Mouse (Mus musculus): ENCODE data around the gene Ppp1r14c. TPM values are rescaled to one million over a fixed set of nuclear protein-coding genes. Genes with fewer than 3 reads are reported as not detected.
"Not testable (repeated sequence)": the region's sequence is repeated elsewhere in the genome, so short reads cannot be mapped to it uniquely, and the experiment has no call there.

Ppp1r14c gene
- polyA plus RNA-seq, 1 experiment from 2014 or later: 302 TPM

DNA sequence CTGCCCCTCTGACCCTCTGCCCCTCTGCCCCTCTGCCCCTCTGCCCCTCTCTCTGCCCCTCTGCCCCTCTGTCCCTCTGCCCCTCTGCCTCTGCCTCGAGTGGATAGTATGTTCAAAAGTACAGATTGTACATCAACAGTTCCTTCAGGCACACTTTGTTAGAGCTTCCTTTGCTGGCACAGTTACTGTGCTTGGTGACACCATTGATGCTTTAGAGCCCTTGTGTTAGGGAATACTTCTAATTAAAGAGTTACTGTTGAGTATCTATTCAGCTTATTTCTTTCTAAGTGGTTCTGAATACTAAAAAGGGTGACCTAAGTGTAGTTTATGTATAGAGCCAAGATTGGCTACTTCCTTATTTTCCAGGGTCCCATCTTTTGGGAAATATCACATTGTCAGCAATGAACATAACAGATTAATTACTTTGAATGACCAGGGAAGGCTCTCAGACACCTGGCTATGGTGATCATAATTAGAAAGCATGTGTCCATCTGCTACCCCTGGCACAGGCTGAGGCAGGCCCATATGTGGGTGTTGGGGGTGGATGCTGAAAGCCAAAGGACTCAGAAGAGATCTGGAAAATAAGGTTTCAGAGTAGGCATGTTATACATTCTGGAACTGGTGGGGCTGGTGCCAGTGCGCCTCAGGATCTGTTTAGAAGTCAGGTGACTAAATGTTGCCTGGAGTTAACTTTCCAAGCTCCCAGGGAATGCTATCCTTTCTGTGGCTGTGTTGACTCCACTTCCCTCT is 75.0 kb downstream of the Ppp1r14c start:
- H3K36me3 ChIP-seq (ENCODE audit: control insufficient read depth, insufficient read depth): peaks cover 18% of the 10 kb centered on the region
- ATAC-seq (replicated peaks; ENCODE audit: extremely low read depth, insufficient read depth, low FRiP score): no peak
- no peak overlapping the region for H3K27ac ChIP-seq (ENCODE audit: low read length)
- no peak overlapping the region for H3K9ac ChIP-seq (ENCODE audit: low read length)
- WGBS: 56% methylated on average over 2 of the region's 2 CpGs
- 0 out of 2 replicates have a peak, but pooled peaks cover 3% of the 10 kb centered on the region for H3K4me1 ChIP-seq (ENCODE audit: control insufficient read depth, insufficient read depth, low read length)
- no peaks in the 10 kb centered on the region for H3K27me3 ChIP-seq (ENCODE audit: control insufficient read depth, insufficient read depth, low read length)
- no peaks in the 10 kb centered on the region for H3K9me3 ChIP-seq (replicated peaks; ENCODE audit: control insufficient read depth, low read length)
- H3K4me2 ChIP-seq (ENCODE audit: low read depth, low read length): no peak overlapping the region
- no peak overlapping the region for H3K4me3 ChIP-seq (ENCODE audit: low read length)

DNA sequence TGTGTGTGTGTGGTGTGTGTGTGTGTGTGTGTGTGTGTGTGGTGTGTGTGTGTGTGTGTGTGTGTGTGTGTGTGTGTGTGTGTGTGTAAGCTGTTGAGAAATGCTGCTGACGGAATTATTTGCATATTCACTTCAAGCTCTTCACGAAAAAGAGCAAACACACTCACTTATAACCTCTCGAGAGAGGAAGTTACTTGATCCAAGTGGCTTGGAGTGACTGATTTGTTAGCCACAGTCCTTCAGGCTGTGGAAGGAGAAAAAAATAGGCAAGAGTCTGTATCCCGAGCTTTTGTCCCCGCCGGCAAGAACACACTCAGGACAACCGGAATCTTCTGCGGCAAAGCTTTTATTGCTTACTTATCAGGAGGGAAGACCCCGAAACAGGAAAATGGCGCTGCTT is 80.9 kb downstream of the Ppp1r14c start:
- H3K4me3 ChIP-seq (ENCODE audit: low read length); H3K27ac ChIP-seq (ENCODE audit: low read length); H3K9ac ChIP-seq (ENCODE audit: low read length); H3K9me3 ChIP-seq (replicated peaks; ENCODE audit: control insufficient read depth, low read length); ATAC-seq (replicated peaks; ENCODE audit: extremely low read depth, insufficient read depth, low FRiP score); H3K4me2 ChIP-seq (ENCODE audit: low read depth, low read length); H3K27me3 ChIP-seq (ENCODE audit: control insufficient read depth, insufficient read depth, low read length): not testable (repeated sequence)
- peaks cover 12% of the 10 kb centered on the region for H3K36me3 ChIP-seq (ENCODE audit: control insufficient read depth, insufficient read depth)
- 82% methylated on average over 10 of the region's 10 CpGs for WGBS
- peaks cover 12% of the 10 kb centered on the region; the same call in 1 of the 2 replicates for H3K4me1 ChIP-seq (ENCODE audit: control insufficient read depth, insufficient read depth, low read length)

DNA sequence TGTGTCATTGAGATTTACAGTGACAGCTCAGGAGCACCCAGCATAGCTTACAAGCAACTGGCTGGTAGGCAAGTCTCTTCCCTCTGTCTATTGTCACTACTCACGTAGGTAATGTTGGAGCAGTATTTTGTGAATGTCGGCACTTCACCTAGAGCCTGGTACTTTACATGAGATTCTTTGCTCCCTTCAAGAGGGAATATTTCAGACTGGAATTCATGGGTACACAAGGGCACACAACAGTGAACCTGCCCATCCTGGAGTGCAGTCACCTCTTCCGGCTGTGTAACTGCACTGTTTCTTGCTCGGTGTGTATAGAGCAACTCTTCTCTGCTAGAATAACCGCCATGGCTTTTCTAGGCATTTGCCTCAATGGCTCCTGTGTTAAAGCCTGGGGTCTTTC is 82.8 kb downstream of the Ppp1r14c start:
- peaks cover 12% of the 10 kb centered on the region; the same call in 1 of the 2 replicates for H3K4me1 ChIP-seq (ENCODE audit: control insufficient read depth, insufficient read depth, low read length)
- H3K9ac ChIP-seq (ENCODE audit: low read length): no peak overlapping the region
- H3K9me3 ChIP-seq (replicated peaks; ENCODE audit: control insufficient read depth, low read length): no peaks in the 10 kb centered on the region
- 0 out of 2 replicates have a peak, but pooled peaks cover 3% of the 10 kb centered on the region for H3K36me3 ChIP-seq (ENCODE audit: control insufficient read depth, insufficient read depth)
- no peaks in the 10 kb centered on the region for H3K27me3 ChIP-seq (ENCODE audit: control insufficient read depth, insufficient read depth, low read length)
- no peak for ATAC-seq (replicated peaks; ENCODE audit: extremely low read depth, insufficient read depth, low FRiP score)
- H3K27ac ChIP-seq (ENCODE audit: low read length): no peak overlapping the region
- 65% methylated on average over 5 of the region's 5 CpGs for WGBS
- H3K4me3 ChIP-seq (ENCODE audit: low read length): no peak overlapping the region
- no peak overlapping the region for H3K4me2 ChIP-seq (ENCODE audit: low read depth, low read length)

DNA sequence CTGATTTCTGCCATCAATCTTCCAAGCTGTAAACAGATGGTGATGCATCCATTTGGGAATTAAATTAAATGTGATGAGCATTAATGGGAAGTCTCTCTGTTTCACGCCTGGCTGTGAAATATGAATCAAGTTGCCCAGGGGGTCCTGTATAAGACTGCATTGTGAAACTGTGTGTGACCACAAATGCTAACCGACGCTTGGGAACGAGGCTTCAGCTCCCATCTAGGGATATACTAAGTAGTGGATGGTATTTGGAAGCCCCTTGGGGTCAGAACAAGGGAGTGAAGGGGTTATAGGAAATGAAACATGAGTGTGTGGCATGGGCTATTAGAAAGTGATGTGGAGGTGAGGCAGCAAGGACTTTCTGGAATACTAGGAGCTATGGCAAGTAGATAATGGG is 86.1 kb downstream of the Ppp1r14c start:
- no peaks in the 10 kb centered on the region for H3K9me3 ChIP-seq (replicated peaks; ENCODE audit: control insufficient read depth, low read length)
- H3K9ac ChIP-seq (ENCODE audit: low read length): no peak overlapping the region
- no peak overlapping the region for H3K27ac ChIP-seq (ENCODE audit: low read length)
- no peak overlapping the region for H3K4me2 ChIP-seq (ENCODE audit: low read depth, low read length)
- H3K36me3 ChIP-seq (ENCODE audit: control insufficient read depth, insufficient read depth): peaks cover 7% of the 10 kb centered on the region; the same call in 1 of the 2 replicates
- H3K27me3 ChIP-seq (ENCODE audit: control insufficient read depth, insufficient read depth, low read length): no peaks in the 10 kb centered on the region
- peaks cover 10% of the 10 kb centered on the region; the same call in 1 of the 2 replicates for H3K4me1 ChIP-seq (ENCODE audit: control insufficient read depth, insufficient read depth, low read length)
- WGBS: 88% methylated on average over 4 of the region's 4 CpGs
- no peak overlapping the region for H3K4me3 ChIP-seq (ENCODE audit: low read length)
- ATAC-seq (replicated peaks; ENCODE audit: extremely low read depth, insufficient read depth, low FRiP score): no peak

DNA sequence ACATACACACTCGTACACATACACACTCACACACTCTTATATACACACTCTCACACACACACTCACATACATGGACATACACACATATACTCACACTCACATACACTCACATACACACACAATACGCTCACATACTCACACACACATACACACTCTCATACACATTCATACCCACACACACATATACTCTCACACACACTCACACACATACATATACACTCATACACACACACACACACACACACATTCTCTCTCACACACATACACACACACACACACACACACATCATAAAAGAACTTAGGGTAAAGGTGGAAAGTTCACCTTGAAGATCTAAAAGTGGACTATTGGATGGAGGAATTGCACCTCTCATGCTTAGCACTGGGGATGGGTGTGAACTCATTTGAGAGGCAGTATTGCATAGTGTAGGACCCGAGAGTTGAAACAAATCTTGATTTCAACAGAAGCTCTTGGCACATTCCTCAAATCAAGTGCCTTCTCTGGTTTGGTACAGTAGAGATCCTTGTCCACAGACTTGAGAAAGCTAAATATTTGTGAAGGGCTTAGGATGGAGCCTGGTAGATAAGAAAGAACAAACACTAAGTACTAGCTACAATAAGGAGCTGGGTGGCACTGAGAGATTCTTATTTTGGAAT is 87.1 kb downstream of the Ppp1r14c start:
- Histone ChIP-seq H3K27me3 (ENCODE audit: control insufficient read depth, insufficient read depth, low read length) (no peaks in the 10 kb centered on the region), H3K36me3 (ENCODE audit: control insufficient read depth, insufficient read depth) (peaks cover 4% of the 10 kb centered on the region; the same call in 1 of the 2 replicates), H3K27ac (ENCODE audit: low read length) (no peak overlapping the region), H3K9ac (ENCODE audit: low read length) (no peak overlapping the region), H3K9me3 (replicated peaks; ENCODE audit: control insufficient read depth, low read length) (no peaks in the 10 kb centered on the region), H3K4me2 (ENCODE audit: low read depth, low read length) (no peak overlapping the region), H3K4me3 (ENCODE audit: low read length) (no peak overlapping the region), H3K4me1 (ENCODE audit: control insufficient read depth, insufficient read depth, low read length) (peaks cover 7% of the 10 kb centered on the region; the same call in 1 of the 2 replicates)
- 69% methylated on average over 3 of the region's 3 CpGs for WGBS
- ATAC-seq (replicated peaks; ENCODE audit: extremely low read depth, insufficient read depth, low FRiP score): no peak

DNA sequence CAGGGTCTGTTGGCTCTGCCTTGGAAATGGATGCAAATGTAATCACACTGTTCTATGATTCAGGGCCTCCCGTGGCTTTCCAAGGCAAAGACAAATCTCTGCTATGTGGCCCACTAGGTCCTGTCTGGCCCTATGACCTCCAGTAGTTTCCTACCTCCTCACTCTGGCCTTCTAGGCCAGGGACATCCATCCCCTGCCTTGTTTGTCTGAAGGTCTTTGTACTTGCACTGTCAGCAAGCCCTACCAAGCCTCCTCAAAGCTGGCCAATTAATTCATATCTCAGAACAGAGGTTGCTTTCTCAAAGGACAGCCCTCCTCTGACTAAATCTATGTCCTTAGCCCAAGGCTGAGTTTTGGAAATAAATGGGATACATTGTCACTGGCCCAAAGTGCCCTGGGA is 92.8 kb downstream of the Ppp1r14c start:
- no peak overlapping the region for H3K4me2 ChIP-seq (ENCODE audit: low read depth, low read length)
- no peak overlapping the region for H3K27ac ChIP-seq (ENCODE audit: low read length)
- 0 out of 2 replicates have a peak, but pooled peaks cover 2% of the 10 kb centered on the region for H3K4me1 ChIP-seq (ENCODE audit: control insufficient read depth, insufficient read depth, low read length)
- H3K36me3 ChIP-seq (ENCODE audit: control insufficient read depth, insufficient read depth): peaks cover 4% of the 10 kb centered on the region; the same call in 1 of the 2 replicates
- H3K9me3 ChIP-seq (replicated peaks; ENCODE audit: control insufficient read depth, low read length): no peaks in the 10 kb centered on the region
- H3K27me3 ChIP-seq (ENCODE audit: control insufficient read depth, insufficient read depth, low read length): no peaks in the 10 kb centered on the region
- no peak for ATAC-seq (replicated peaks; ENCODE audit: extremely low read depth, insufficient read depth, low FRiP score)
- 77% methylated on average over 1 of the region's 1 CpGs for WGBS
- no peak overlapping the region for H3K9ac ChIP-seq (ENCODE audit: low read length)
- H3K4me3 ChIP-seq (ENCODE audit: low read length): no peak overlapping the region

DNA sequence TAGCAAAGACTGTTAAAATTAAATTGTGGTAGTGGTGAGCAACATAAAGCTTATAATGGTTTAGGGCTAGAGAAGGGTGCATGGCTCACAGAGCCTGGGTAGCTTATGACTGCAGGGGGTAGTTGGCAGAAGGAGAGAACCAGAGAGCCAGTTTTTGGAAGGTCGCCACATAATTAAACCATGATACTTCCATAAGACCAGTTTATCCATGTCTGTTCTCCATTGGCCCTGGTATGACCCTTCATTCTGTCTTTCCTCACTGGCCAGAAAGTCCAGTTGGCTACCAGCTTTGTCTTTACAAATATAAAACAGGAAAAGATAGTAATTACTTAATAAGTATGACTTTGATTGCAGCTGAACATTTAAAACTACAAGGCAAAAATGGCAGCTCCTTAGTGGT is 95.0 kb downstream of the Ppp1r14c start:
- no peak overlapping the region for H3K4me3 ChIP-seq (ENCODE audit: low read length)
- no peak overlapping the region for H3K9ac ChIP-seq (ENCODE audit: low read length)
- H3K27me3 ChIP-seq (ENCODE audit: control insufficient read depth, insufficient read depth, low read length): no peaks in the 10 kb centered on the region
- H3K4me1 ChIP-seq (ENCODE audit: control insufficient read depth, insufficient read depth, low read length): 0 out of 2 replicates have a peak, but pooled peaks cover 2% of the 10 kb centered on the region
- no peaks in the 10 kb centered on the region for H3K9me3 ChIP-seq (replicated peaks; ENCODE audit: control insufficient read depth, low read length)
- no peak for ATAC-seq (replicated peaks; ENCODE audit: extremely low read depth, insufficient read depth, low FRiP score)
- no peaks in the 10 kb centered on the region for H3K36me3 ChIP-seq (ENCODE audit: control insufficient read depth, insufficient read depth)
- 89% methylated on average over 1 of the region's 1 CpGs for WGBS
- H3K27ac ChIP-seq (ENCODE audit: low read length): no peak overlapping the region
- H3K4me2 ChIP-seq (ENCODE audit: low read depth, low read length): no peak overlapping the region

DNA sequence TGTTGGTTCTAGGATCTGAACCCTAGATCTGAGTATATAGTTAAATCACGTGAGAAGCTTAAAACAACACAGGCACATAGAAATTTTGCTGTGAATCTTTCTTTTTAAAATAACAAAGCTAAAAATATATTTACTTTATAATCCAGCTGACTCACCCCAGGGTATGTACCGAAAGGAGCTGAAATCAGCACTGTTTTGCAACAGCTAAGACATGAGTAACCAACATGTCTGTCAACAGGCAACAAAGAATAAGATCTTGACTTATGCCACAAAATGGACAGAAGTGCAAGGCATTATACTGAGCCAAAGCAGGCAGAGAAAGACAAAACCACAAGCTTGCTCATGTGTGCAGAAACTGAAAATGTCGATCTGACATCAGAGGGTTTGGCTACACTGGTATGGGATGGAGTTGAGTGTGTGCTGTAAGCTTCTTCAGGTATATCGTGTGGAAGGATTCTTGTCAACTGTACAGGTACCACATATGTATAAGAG is 100.3 kb downstream of the Ppp1r14c start:
- peaks cover 13% of the 10 kb centered on the region; the same call in 1 of the 2 replicates for H3K36me3 ChIP-seq (ENCODE audit: control insufficient read depth, insufficient read depth)
- 0 out of 2 replicates have a peak, but pooled peaks cover 2% of the 10 kb centered on the region for H3K4me1 ChIP-seq (ENCODE audit: control insufficient read depth, insufficient read depth, low read length)
- no peaks in the 10 kb centered on the region for H3K27me3 ChIP-seq (ENCODE audit: control insufficient read depth, insufficient read depth, low read length)
- H3K9ac ChIP-seq (ENCODE audit: low read length): no peak overlapping the region
- no peak overlapping the region for H3K4me3 ChIP-seq (ENCODE audit: low read length)
- H3K9me3 ChIP-seq (replicated peaks; ENCODE audit: control insufficient read depth, low read length): no peaks in the 10 kb centered on the region
- 78% methylated on average over 4 of the region's 4 CpGs for WGBS
- ATAC-seq (replicated peaks; ENCODE audit: extremely low read depth, insufficient read depth, low FRiP score): no peak
- no peak overlapping the region for H3K27ac ChIP-seq (ENCODE audit: low read length)
- no peak overlapping the region for H3K4me2 ChIP-seq (ENCODE audit: low read depth, low read length)

DNA sequence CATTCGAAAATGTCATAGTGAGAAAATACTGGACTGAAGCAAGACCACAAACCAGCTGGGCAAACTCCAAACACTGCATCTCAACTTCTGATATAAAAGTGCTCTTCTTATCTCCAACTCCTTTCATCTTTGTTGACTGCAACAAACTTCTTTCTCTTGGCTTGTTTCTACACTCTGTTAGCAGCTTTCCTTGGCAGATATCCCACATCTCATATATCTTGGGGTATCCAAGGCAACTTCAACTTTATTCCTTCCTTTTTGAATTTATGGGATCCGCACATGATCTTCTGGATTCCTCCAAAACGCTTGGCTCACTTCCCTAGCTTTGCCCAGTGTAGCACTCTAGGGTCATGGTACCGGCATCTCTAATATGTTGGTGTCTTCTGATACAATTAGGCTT is 102.7 kb downstream of the Ppp1r14c start:
- Histone ChIP-seq H3K36me3 (ENCODE audit: control insufficient read depth, insufficient read depth) (peaks cover 13% of the 10 kb centered on the region; the same call in 1 of the 2 replicates), H3K9me3 (replicated peaks; ENCODE audit: control insufficient read depth, low read length) (no peaks in the 10 kb centered on the region), H3K27me3 (ENCODE audit: control insufficient read depth, insufficient read depth, low read length) (no peaks in the 10 kb centered on the region), H3K4me2 (ENCODE audit: low read depth, low read length) (no peak overlapping the region), H3K4me3 (ENCODE audit: low read length) (no peak overlapping the region), H3K4me1 (ENCODE audit: control insufficient read depth, insufficient read depth, low read length) (0 out of 2 replicates have a peak, but pooled peaks cover 2% of the 10 kb centered on the region), H3K27ac (ENCODE audit: low read length) (no peak overlapping the region), H3K9ac (ENCODE audit: low read length) (no peak overlapping the region)
- ATAC-seq (replicated peaks; ENCODE audit: extremely low read depth, insufficient read depth, low FRiP score): no peak
- 81% methylated on average over 4 of the region's 4 CpGs for WGBS
